Mouse (Mus musculus) C2C12 (cell line): ENCODE results near the gene Il1r1.

Source experiments
- CTCF ChIP-seq: IDR thresholded peaks from one replicate; pipeline ENCODE4 v1.5.1; 2011; ENCODE audit not compliant: control insufficient read depth, insufficient read depth, insufficient read length
- MAX ChIP-seq: IDR thresholded peaks from one replicate; pipeline ENCODE4 v1.6.1; 2011; ENCODE audit warnings: mild to moderate bottlenecking, control low read depth
- MYOD1 ChIP-seq: IDR thresholded peaks from one replicate; pipeline ENCODE4 v1.6.1; 2011; ENCODE audit warnings: low read depth; ENCODE audit not compliant: control insufficient read depth, insufficient read length
- MYOG ChIP-seq: IDR thresholded peaks from one replicate; pipeline ENCODE4 v1.6.1; 2011; ENCODE audit not compliant: control insufficient read depth, insufficient read length; ENCODE audit errors: extremely low read depth
- USF1 ChIP-seq: IDR thresholded peaks from one replicate; pipeline ENCODE4 v1.6.1; 2011; ENCODE audit warnings: low read depth, mild to moderate bottlenecking, control low read depth, moderate library complexity

DNA sequence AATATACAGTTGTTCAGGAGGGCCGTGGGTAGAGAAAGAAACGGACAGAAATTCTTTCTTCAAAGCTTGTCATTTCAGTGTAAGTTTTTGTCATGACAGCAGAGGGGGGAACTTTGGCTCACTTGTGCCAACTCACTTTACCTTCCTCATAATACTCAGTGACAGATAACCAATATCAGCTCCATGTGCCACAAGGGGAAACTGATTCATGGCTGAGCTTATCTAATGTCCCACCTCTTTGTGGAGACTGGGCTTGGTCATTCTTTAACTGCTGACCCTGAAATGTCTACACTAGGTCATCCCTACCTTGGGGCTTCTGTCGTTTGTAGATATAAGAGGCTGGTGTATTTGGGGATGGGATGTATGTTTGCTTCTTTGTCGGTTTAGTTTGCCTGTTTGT, 53.1 kb downstream of the Il1r1 start:
- TF ChIP-seq USF1 (no peak), CTCF (no peak), MAX (no peak), MYOD1 (no peak), MYOG (no peak)
